Mouse (Mus musculus) thymus, postnatal 10 days (tissue): ENCODE measurements around the gene Efna2.

Experiments
- DNase-seq, 2 experiments: peaks; one replicate each; pipeline ENCODE4 v3.0.0; 2021; ENCODE audit warnings: low spot score in 2 of 2

Efna2 gene

DNA sequence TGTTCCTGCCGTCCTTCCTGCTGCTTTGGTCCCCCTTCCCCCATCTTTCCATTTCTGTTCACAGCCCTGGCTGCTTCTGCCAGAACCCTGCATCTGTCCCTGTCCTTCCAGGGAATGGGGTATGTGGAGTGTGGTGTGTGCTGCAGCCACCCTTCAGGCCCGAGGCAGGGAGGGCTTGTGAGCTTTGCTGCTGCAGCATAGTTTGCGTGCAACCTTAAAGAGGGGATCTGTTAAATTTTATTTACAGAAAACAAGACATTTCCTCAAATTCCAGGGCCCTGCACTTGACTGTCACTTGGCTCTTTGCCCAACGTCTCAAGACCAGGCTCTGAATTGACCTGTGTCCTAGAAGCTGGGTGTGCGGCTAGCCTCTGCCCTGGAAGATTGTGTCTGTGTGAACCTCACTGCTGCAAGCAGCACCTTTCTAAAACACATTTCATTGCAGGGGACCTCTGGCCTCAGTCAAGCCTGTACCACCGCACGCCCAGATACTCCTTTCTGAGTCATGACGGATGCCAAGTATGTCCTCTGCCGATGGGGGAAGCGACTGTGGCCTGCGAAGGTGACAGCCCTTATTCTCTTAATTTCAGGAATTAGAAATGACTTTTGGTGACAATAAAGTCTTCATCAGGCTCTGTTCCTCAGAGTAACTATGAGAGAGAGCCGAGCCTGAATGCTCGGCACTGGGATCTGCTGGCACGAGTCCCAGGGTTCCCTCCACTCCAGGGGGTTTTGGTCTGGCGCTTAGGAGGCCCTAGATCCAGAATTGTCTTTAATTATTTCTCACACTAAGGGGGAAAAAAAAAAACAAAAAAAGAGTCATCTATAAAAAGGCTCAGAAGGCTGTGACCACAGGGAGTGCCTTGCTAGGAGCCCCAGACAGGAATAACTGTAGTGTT, 48.8 kb downstream of the Efna2 start:
- DNase-seq = no peak

GRCm38 (mm10) chr10:80236145-80236825, 57.0 kb downstream of the Efna2 start:
- no peak for DNase-seq

DNA sequence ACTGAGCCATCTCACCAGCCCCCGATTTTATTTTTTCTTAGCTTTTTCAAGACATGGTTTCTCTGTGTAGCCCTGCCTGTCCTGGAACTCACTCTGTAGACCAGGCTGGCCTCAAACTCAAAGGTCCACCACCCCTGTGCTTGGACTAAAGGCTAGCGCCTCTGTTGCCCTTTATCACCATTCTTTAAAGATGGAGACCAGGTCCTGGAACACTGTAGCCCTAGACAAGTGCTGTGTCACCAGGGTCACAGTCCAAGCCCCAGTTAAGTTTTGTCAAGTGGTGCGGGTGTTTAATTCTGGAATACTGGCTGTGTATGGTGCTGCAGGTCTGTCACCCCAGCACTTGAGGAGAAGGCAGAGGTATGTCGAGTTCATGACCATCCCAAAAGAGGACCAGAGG, 57.7 kb downstream of the Efna2 start:
- no peak for DNase-seq

- no peak for DNase-seq
Observed at GRCm38 (mm10) chr10:80238306-80238705, 59.0 kb downstream of the Efna2 start.
